In genomic region chr2:25429435-25430180, GRCm38 (mm10) we compare ENCODE assay signal across 8 mouse cellular contexts. TPM values are rescaled to one million over a fixed set of nuclear protein-coding genes. Genes with fewer than 3 reads are reported as not detected.
DNase-seq lines count a peak whose midpoint lies in the region; ATAC-seq lines count a peak whose summit lies in the region.

No protein-coding gene starts in this region.

- no peak overlapping the region for H3K9ac ChIP-seq in heart, embryonic 11.5 days (ENCODE audit: low read depth, low read length)
- peak overlapping the region; percentile 88 for H3K9ac ChIP-seq in hindbrain, embryonic 13.5 days
- no peak overlapping the region for H3K9ac ChIP-seq in liver, embryonic 11.5 days (ENCODE audit: low read depth, low read length)

- H3K9me3 ChIP-seq in heart, embryonic 11.5 days (replicated peaks; ENCODE audit: control insufficient read depth, low read length), result no peaks in the 10 kb centered on the region
- no peaks in the 10 kb centered on the region for H3K9me3 ChIP-seq in hindbrain, embryonic 13.5 days
- H3K9me3 ChIP-seq in liver, embryonic 11.5 days (ENCODE audit: control insufficient read depth, low read length), result no peaks in the 10 kb centered on the region

- ATAC-seq in heart, embryonic 11.5 days (replicated peaks; ENCODE audit: insufficient number of reproducible peaks, low FRiP score, low TSS enrichment), result no peak
- no peak for ATAC-seq in hindbrain, embryonic 13.5 days (ENCODE audit: low FRiP score)
- no peak for ATAC-seq in liver, embryonic 11.5 days (replicated peaks; ENCODE audit: low FRiP score)

- intact Hi-C loops in heart, postnatal 14 days (cut with DNase I), result no loop called here

- 77% methylated on average over 5 of the region's 5 CpGs for WGBS in heart, embryonic 11.5 days (ENCODE audit: insufficient replicate concordance)
- WGBS in hindbrain, embryonic 13.5 days, result 76% methylated on average over 5 of the region's 5 CpGs
- 72% methylated on average over 5 of the region's 5 CpGs for WGBS in liver, embryonic 11.5 days

- H3K4me1 ChIP-seq in heart, embryonic 11.5 days (ENCODE audit: control insufficient read depth, insufficient read depth, low read length), result no peaks in the 10 kb centered on the region; the same call in 1 of the 2 replicates
- H3K4me1 ChIP-seq in hindbrain, embryonic 13.5 days (replicated peaks), result peaks cover 39% of the 10 kb centered on the region
- peaks cover 6% of the 10 kb centered on the region for H3K4me1 ChIP-seq in liver, embryonic 11.5 days (replicated peaks; ENCODE audit: control insufficient read depth, insufficient read depth, low read length)

- peaks cover 51% of the 10 kb centered on the region for H3K27me3 ChIP-seq in heart, embryonic 11.5 days (ENCODE audit: control insufficient read depth, insufficient read depth, low read length)
- H3K27me3 ChIP-seq in hindbrain, embryonic 13.5 days, result peaks cover 26% of the 10 kb centered on the region
- H3K27me3 ChIP-seq in liver, embryonic 11.5 days (replicated peaks; ENCODE audit: control insufficient read depth, insufficient read depth, low read length), result peaks cover 37% of the 10 kb centered on the region

- no peak for DNase-seq in heart, postnatal 14 days
- DNase-seq in cerebellum, adult 9-11 months, result peak; percentile 84
- no peak for DNase-seq in liver, embryonic 11.5 days (ENCODE audit: low spot score)
- DNase-seq in ovary, postnatal 36 days (ENCODE audit: low spot score), result no peak
- DNase-seq in spleen, adult 18-20 months, result no peak
- no peak for DNase-seq in thymus, postnatal 10 days (ENCODE audit: low spot score in 2 of 2)

- peak overlapping the region; percentile 69 for H3K4me3 ChIP-seq in heart, embryonic 11.5 days (ENCODE audit: low read depth, low read length)
- H3K4me3 ChIP-seq in hindbrain, embryonic 13.5 days, result peak overlapping the region; percentile 76
- H3K4me3 ChIP-seq in liver, embryonic 11.5 days (ENCODE audit: low read depth, low read length), result peak overlapping the region; percentile 82

- H3K27ac ChIP-seq in heart, embryonic 11.5 days (ENCODE audit: low read depth, low read length), result no peak overlapping the region
- peak overlapping the region; percentile 3 for H3K27ac ChIP-seq in hindbrain, embryonic 13.5 days
- H3K27ac ChIP-seq in liver, embryonic 11.5 days (ENCODE audit: low read depth, low read length), result no peak overlapping the region

- H3K36me3 ChIP-seq in heart, embryonic 11.5 days (ENCODE audit: control insufficient read depth, insufficient read depth, low read length), result no peaks in the 10 kb centered on the region
- H3K36me3 ChIP-seq in hindbrain, embryonic 13.5 days, result peaks cover 18% of the 10 kb centered on the region
- H3K36me3 ChIP-seq in liver, embryonic 11.5 days (ENCODE audit: control insufficient read depth, insufficient read depth, low read length), result no peaks in the 10 kb centered on the region

- H3K4me2 ChIP-seq in heart, embryonic 11.5 days, result peak overlapping the region; percentile 91
- H3K4me2 ChIP-seq in hindbrain, embryonic 13.5 days, result peak overlapping the region; percentile 85
- H3K4me2 ChIP-seq in liver, embryonic 11.5 days, result peak overlapping the region; percentile 98

RNA-seq across cellular contexts. Expression of gene Abca2, which starts 1.1 kb away (rescaled TPM):
- 2.0 and 3.4 TPM in 2 replicates for polyA plus RNA-seq in heart, embryonic 11.5 days (2014; fragmentation: Nextera tagmentation; extraction: Ambion mirVana)
- total RNA-seq in heart, postnatal 14 days (2021), result 10 to 100 TPM; 22.0 to 24.4 TPM
- 10.0 and 11.6 TPM in 2 replicates for polyA plus RNA-seq in hindbrain, embryonic 13.5 days (2015; fragmentation: Nextera tagmentation; extraction: Ambion mirVana)
- 3.9 and 4.5 TPM in 2 replicates for polyA plus RNA-seq in liver, embryonic 11.5 days (2014; fragmentation: Nextera tagmentation; extraction: Ambion mirVana)

RNA-seq across cellular contexts. Expression of gene Fut7, which starts 6.5 kb away (rescaled TPM):
- polyA plus RNA-seq in heart, embryonic 11.5 days (2014; fragmentation: Nextera tagmentation; extraction: Ambion mirVana), result not detected in 2 replicates
- total RNA-seq in heart, postnatal 14 days (2021), result not detected
- polyA plus RNA-seq in hindbrain, embryonic 13.5 days (2015; fragmentation: Nextera tagmentation; extraction: Ambion mirVana), result 0.19 TPM in 1 of 2 replicates, not detected in the other
- polyA plus RNA-seq in liver, embryonic 11.5 days (2014; fragmentation: Nextera tagmentation; extraction: Ambion mirVana), result 0.09 TPM in 1 of 2 replicates, not detected in the other

RNA-seq across cellular contexts. Expression of gene Clic3, which starts 27.0 kb away (rescaled TPM):
- 0.47 and 0.83 TPM in 2 replicates for polyA plus RNA-seq in heart, embryonic 11.5 days (2014; fragmentation: Nextera tagmentation; extraction: Ambion mirVana)
- total RNA-seq in heart, postnatal 14 days (2021), result 1 to 10 TPM; 3.0 to 3.9 TPM
- 3.4 and 3.7 TPM in 2 replicates for polyA plus RNA-seq in hindbrain, embryonic 13.5 days (2015; fragmentation: Nextera tagmentation; extraction: Ambion mirVana)
- 0.21 TPM in 1 of 2 replicates, not detected in the other for polyA plus RNA-seq in liver, embryonic 11.5 days (2014; fragmentation: Nextera tagmentation; extraction: Ambion mirVana)

RNA-seq across cellular contexts. Expression of gene Npdc1, which starts 30.5 kb away (rescaled TPM):
- 16.8 and 18.9 TPM in 2 replicates for polyA plus RNA-seq in heart, embryonic 11.5 days (2014; fragmentation: Nextera tagmentation; extraction: Ambion mirVana)
- 10 to 100 TPM; 33.8 to 37.1 TPM for total RNA-seq in heart, postnatal 14 days (2021)
- 411 and 423 TPM in 2 replicates for polyA plus RNA-seq in hindbrain, embryonic 13.5 days (2015; fragmentation: Nextera tagmentation; extraction: Ambion mirVana)
- 7.0 and 8.1 TPM in 2 replicates for polyA plus RNA-seq in liver, embryonic 11.5 days (2014; fragmentation: Nextera tagmentation; extraction: Ambion mirVana)

RNA-seq across cellular contexts. Expression of gene Paxx, which starts 31.3 kb away (rescaled TPM):
- 16.5 and 20.0 TPM in 2 replicates for polyA plus RNA-seq in heart, embryonic 11.5 days (2014; fragmentation: Nextera tagmentation; extraction: Ambion mirVana)
- total RNA-seq in heart, postnatal 14 days (2021), result 10 to 100 TPM; 22.9 to 23.4 TPM
- 91.6 and 98.8 TPM in 2 replicates for polyA plus RNA-seq in hindbrain, embryonic 13.5 days (2015; fragmentation: Nextera tagmentation; extraction: Ambion mirVana)
- 9.2 and 14.3 TPM in 2 replicates for polyA plus RNA-seq in liver, embryonic 11.5 days (2014; fragmentation: Nextera tagmentation; extraction: Ambion mirVana)
